Mouse (Mus musculus) CH12.LX (cell line): ENCODE measurements around the gene Lix1l. TPM values are rescaled to one million over a fixed set of nuclear protein-coding genes. Genes with fewer than 3 reads are reported as not detected.

Experiments used
- DNase-seq: peaks from one replicate; pipeline ENCODE4 v3.0.0-alpha.2; 2013; ENCODE audit errors: extremely low read depth
- H3K27ac ChIP-seq: 2 replicates; pipeline ENCODE4 v1.5.1; 2012; ENCODE audit warnings: low read depth, mild to moderate bottlenecking, control low read depth, moderate library complexity; ENCODE audit not compliant: insufficient read depth
- H3K27me3 ChIP-seq: replicated peaks from 2 replicates; pipeline ENCODE3; 2012; ENCODE audit warnings: inconsistent platforms
- H3K36me3 ChIP-seq, 2 experiments: replicated peaks in 1 of 2; 2 replicates each; pipeline versions ENCODE3 to v1.6.1; 2012; ENCODE audit warnings: inconsistent platforms in 1 of 2, low read length in 1 of 2, mild to moderate bottlenecking in 1 of 2, mixed read lengths in 1 of 2, moderate library complexity in 1 of 2; ENCODE audit not compliant: control insufficient read depth in 1 of 2, insufficient read depth in 1 of 2
- H3K4me1 ChIP-seq, 2 experiments: 2 replicates each; pipeline ENCODE4 v1.6.1; 2012; ENCODE audit warnings: inconsistent platforms in 1 of 2, moderate library complexity in 1 of 2; ENCODE audit not compliant: insufficient read depth in 2 of 2, control insufficient read depth in 1 of 2
- H3K4me2 ChIP-seq: 2 replicates; pipeline ENCODE4 v1.6.1; 2012; ENCODE audit warnings: low read depth, mild to moderate bottlenecking, control low read depth; ENCODE audit not compliant: poor library complexity, insufficient read depth, severe bottlenecking
- H3K4me3 ChIP-seq, 3 experiments: fragments of 150-350 bp in 1 of 3; sonication (generic) in 1 of 3; replicated peaks in 1 of 3; 2 replicates each; pipeline versions ENCODE3 to v1.5.1; 2011 to 2012; ENCODE audit warnings: low read depth in 2 of 3, low read length in 2 of 3, mild to moderate bottlenecking in 2 of 3, moderate library complexity in 2 of 3, control low read depth in 1 of 3, improper control_type of control experiment in 1 of 3, inconsistent platforms in 1 of 3, mixed read lengths in 1 of 3; ENCODE audit not compliant: poor library complexity in 1 of 3
- H3K79me2 ChIP-seq: replicated peaks from 2 replicates; pipeline ENCODE4 v1.6.1; 2012; ENCODE audit warnings: mild to moderate bottlenecking, moderate library complexity; ENCODE audit not compliant: control insufficient read depth, poor library complexity, insufficient read depth, severe bottlenecking; ENCODE audit errors: extremely low read depth
- H3K9ac ChIP-seq: 2 replicates; pipeline ENCODE4 v1.6.1; 2012; ENCODE audit warnings: low read depth, mild to moderate bottlenecking, control low read depth, moderate library complexity; ENCODE audit not compliant: insufficient read depth
- H3K9me3 ChIP-seq: replicated peaks from 2 replicates; pipeline ENCODE3; 2012; ENCODE audit warnings: low read length, inconsistent platforms, mixed read lengths
- CTCF ChIP-seq, 2 experiments: IDR thresholded peaks in 1 of 2; conservative IDR thresholded peaks in 1 of 2; 2 replicates each; pipeline ENCODE4 v1.5.1; 2011 to 2012; ENCODE audit warnings: low read depth in 2 of 2, low read length in 2 of 2, improper control_type of control experiment in 1 of 2, inconsistent platforms in 1 of 2, mild to moderate bottlenecking in 1 of 2, moderate library complexity in 1 of 2
- E2F4 ChIP-seq: IDR thresholded peaks from 2 replicates; pipeline ENCODE4 v1.6.1; 2011; ENCODE audit warnings: low read depth, low read length, improper control_type of control experiment; ENCODE audit not compliant: insufficient replicate concordance
- ELF1 ChIP-seq: IDR thresholded peaks from 2 replicates; pipeline ENCODE4 v1.6.1; 2014; ENCODE audit warnings: low read depth, mild to moderate bottlenecking, inconsistent platforms, low read length, improper control_type of control experiment
- ETS1 ChIP-seq: conservative IDR thresholded peaks from 2 replicates; pipeline ENCODE4 v1.6.1; 2012; ENCODE audit warnings: low read depth, mild to moderate bottlenecking, inconsistent platforms, low read length, improper control_type of control experiment, moderate library complexity
- GABPA ChIP-seq: IDR thresholded peaks from 2 replicates; pipeline ENCODE4 v1.6.1; 2012; ENCODE audit warnings: low read depth, low read length, improper control_type of control experiment, inconsistent platforms; ENCODE audit not compliant: insufficient replicate concordance
- HCFC1 ChIP-seq: IDR thresholded peaks from 2 replicates; pipeline ENCODE4 v1.6.1; 2012; ENCODE audit warnings: low read depth, mild to moderate bottlenecking, inconsistent platforms, low read length, improper control_type of control experiment
- IRF4 ChIP-seq: IDR thresholded peaks from 2 replicates; pipeline ENCODE4 v1.6.1; 2014; ENCODE audit warnings: low read depth, mild to moderate bottlenecking, inconsistent platforms, low read length, improper control_type of control experiment
- NELFE ChIP-seq: IDR thresholded peaks from 2 replicates; pipeline ENCODE4 v1.6.1; 2011; ENCODE audit warnings: low read depth, low read length, improper control_type of control experiment
- NRF1 ChIP-seq: IDR thresholded peaks from 2 replicates; pipeline ENCODE4 v1.6.1; 2014; ENCODE audit warnings: low read depth, mild to moderate bottlenecking, inconsistent platforms, low read length, improper control_type of control experiment, moderate library complexity
- RAD21 ChIP-seq: IDR thresholded peaks from 2 replicates; pipeline ENCODE4 v1.6.1; 2011; ENCODE audit warnings: low read depth, mild to moderate bottlenecking, low read length, improper control_type of control experiment, moderate library complexity
- RCOR1 ChIP-seq: conservative IDR thresholded peaks from 2 replicates; pipeline ENCODE4 v1.6.1; 2012; ENCODE audit warnings: low read depth, mild to moderate bottlenecking, inconsistent platforms, low read length, improper control_type of control experiment
- SMC3 ChIP-seq: IDR thresholded peaks from 2 replicates; pipeline ENCODE4 v1.6.1; 2011; ENCODE audit warnings: low read depth, low read length, improper control_type of control experiment
- TCF12 ChIP-seq: IDR thresholded peaks from 2 replicates; pipeline ENCODE4 v1.6.1; 2014; ENCODE audit warnings: low read depth, mild to moderate bottlenecking, inconsistent platforms, low read length, improper control_type of control experiment
- UBTF ChIP-seq: IDR thresholded peaks from 2 replicates; pipeline ENCODE4 v1.6.1; 2012; ENCODE audit warnings: low read depth, mild to moderate bottlenecking, inconsistent platforms, low read length, improper control_type of control experiment, moderate library complexity
- ZKSCAN1 ChIP-seq: IDR thresholded peaks from 2 replicates; pipeline ENCODE4 v1.6.1; 2012; ENCODE audit warnings: low read depth, inconsistent platforms, low read length, improper control_type of control experiment, borderline replicate concordance
- ZMIZ1 ChIP-seq: IDR thresholded peaks from 2 replicates; pipeline ENCODE4 v1.6.1; 2012; ENCODE audit warnings: low read depth, mild to moderate bottlenecking, inconsistent platforms, low read length, improper control_type of control experiment
- dilution Hi-C: fragments of 300-500 bp; cut with MboI; formaldehyde crosslinking; loops from 2 replicates; pipeline ENCODE4 v1.14.3; 2020; ENCODE audit warnings: low sequenced_read_pairs; ENCODE audit not compliant: extremely low pct_unique_long_range_greater_than_20kb, extremely low pct_ligation_motif_present
- in situ Hi-C: fragments of 300-500 bp; cut with MboI; formaldehyde crosslinking; loops from 3 replicates; pipeline ENCODE4 v1.14.3; 2019; ENCODE audit warnings: low sequenced_read_pairs, low pct_ligation_motif_present, low pct_unique_long_range_greater_than_20kb, mixed read lengths
- polyA plus RNA-seq: library from polyadenylated mRNA; unstranded; fragments of >175 nt; gene quantifications from 2 replicates; pipeline ENCODE4 v1.2.1, GENCODE M21; 2012; ENCODE audit warnings: low read depth; ENCODE audit not compliant: insufficient read length
- total RNA-seq, 2 experiments: library from RNA; depleted of rRNA; stranded (reverse); fragments of 300-350 nt in 1 of 2; fragments of >200 nt in 1 of 2; gene quantifications; 2 replicates each; pipeline ENCODE4 v1.2.3; 2012 to 2014

Gene Lix1l
- total and polyA plus RNA-seq, 3 experiments, result 4.0 to 4.6 (median 4.5) TPM

DNA sequence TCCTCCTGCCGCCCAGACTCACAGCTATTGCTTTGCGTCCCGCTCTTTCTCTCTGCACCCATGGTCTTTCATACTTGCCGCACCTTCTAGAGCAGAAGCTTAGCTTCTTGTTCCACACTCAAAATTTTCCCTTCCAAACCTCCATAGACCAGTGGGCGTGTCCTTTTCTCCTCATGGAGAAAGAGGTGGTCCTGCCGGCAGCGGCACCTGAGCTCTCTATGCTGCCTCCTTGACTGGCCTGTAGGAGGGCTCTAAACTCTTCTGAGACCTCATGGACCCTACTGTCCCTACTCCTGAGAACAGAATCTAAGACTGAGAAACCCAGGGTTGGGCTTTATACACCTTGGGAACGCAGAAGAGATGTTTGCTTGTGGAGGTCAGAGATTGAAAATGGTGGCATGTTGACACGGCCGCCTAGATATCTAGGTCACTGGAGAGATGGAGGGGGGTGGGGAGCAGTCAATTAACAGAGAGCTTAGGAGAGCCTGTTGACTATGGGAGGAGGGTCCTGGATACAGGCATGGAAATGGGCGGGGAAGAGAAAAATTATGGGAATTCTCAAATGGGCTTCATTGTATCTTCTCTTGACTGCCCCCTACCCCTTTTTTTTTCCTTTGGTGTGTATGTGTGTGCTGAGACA, 30.9 kb upstream of the Lix1l start:
- Histone ChIP-seq H3K79me2 (no peaks in the 10 kb centered on the region), H3K9me3 (no peaks in the 10 kb centered on the region), H3K27ac (no peak overlapping the region), H3K36me3 (no peaks in the 10 kb centered on the region), H3K4me1 (peaks cover under 1 to 30% of the 10 kb centered on the region in 2 experiments), H3K4me2 (no peak overlapping the region), H3K27me3 (no peaks in the 10 kb centered on the region), H3K9ac (no peak overlapping the region), H3K4me3 (no peak overlapping the region)
- dilution Hi-C loops (no loop called here), in situ Hi-C loops (no loop called here)
- TF ChIP-seq ZKSCAN1 (no peak), HCFC1 (no peak), NRF1 (no peak)
- no peak for DNase-seq

DNA sequence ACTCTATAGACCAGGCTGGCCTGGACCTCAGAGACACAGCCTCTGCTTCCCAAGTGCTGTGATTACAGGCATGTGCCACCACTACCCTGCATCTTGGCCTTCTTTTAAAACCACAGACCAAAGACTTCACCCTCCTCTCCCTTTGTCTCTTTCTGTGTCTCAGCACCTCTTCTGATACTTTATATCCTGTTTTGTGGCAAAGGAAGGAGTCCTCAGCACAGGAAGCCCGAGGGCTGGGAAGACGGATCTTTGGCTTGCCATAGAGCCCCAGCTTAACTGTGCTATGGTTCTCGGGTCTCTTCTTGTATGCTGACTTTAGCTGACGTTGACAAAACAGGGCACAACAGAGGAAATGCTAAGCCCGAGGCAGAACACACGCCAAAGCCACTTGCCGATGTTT, 30.3 kb upstream of the Lix1l start:
- H3K27me3 ChIP-seq, result no peaks in the 10 kb centered on the region
- no peaks in the 10 kb centered on the region for H3K9me3 ChIP-seq
- H3K4me1 ChIP-seq, result peaks cover 6 to 34% of the 10 kb centered on the region in 2 experiments
- no peak overlapping the region for H3K9ac ChIP-seq
- H3K4me2 ChIP-seq, result no peak overlapping the region
- in situ Hi-C loops (no loop called here), dilution Hi-C loops (no loop called here)
- DNase-seq, result no peak
- no peaks in the 10 kb centered on the region for H3K36me3 ChIP-seq
- no peak for TF ChIP-seq NRF1
- TF ChIP-seq SMC3, result no peak
- TF ChIP-seq GABPA, result no peak
- no peak for TF ChIP-seq UBTF
- no peak for TF ChIP-seq ETS1
- no peak for TF ChIP-seq E2F4
- no peak for TF ChIP-seq RAD21
- TF ChIP-seq CTCF (conservative IDR thresholded peaks at IDR 0.05 in 1 of 2, IDR thresholded peaks at IDR 0.05 in 1 of 2; ENCODE audit: low read depth in 2 of 2, low read length in 2 of 2), result no peak
- no peak for TF ChIP-seq TCF12
- TF ChIP-seq ELF1, result no peak
- no peak for TF ChIP-seq RCOR1
- TF ChIP-seq ZMIZ1, result no peak
- no peak for TF ChIP-seq IRF4
- TF ChIP-seq NELFE, result no peak
- no peaks in the 10 kb centered on the region for H3K79me2 ChIP-seq
- no peak overlapping the region for H3K4me3 ChIP-seq
- no peak overlapping the region for H3K27ac ChIP-seq
